Mouse (Mus musculus) heart, embryonic 10.5 days (tissue): ENCODE measurements at regions not wholly inside any gene's neighbourhood (a gene's known extent, or its start where the extent isn't known, plus 50 kb on each side); places are given as distances from the start of the nearest gene placed in this dataset.

ENCODE experiments used
- DNase-seq: peaks from one replicate; pipeline ENCODE4 v3.0.0-alpha.2; 2017; ENCODE audit warnings: low spot score
- H3K27ac ChIP-seq: fragments of 300-500 bp; sonication (generic); 2 replicates; pipeline ENCODE4 v1.5.1; 2016; ENCODE audit warnings: mild to moderate bottlenecking
- H3K27me3 ChIP-seq: fragments of 300-500 bp; sonication (generic); 2 replicates; pipeline ENCODE4 v1.6.1; 2016; ENCODE audit warnings: mild to moderate bottlenecking; ENCODE audit not compliant: poor library complexity, insufficient read depth, severe bottlenecking
- H3K36me3 ChIP-seq: fragments of 300-500 bp; sonication (generic); 2 replicates; pipeline ENCODE4 v1.6.1; 2016; ENCODE audit warnings: mild to moderate bottlenecking, moderate library complexity
- H3K4me1 ChIP-seq: fragments of 300-500 bp; sonication (generic); 2 replicates; pipeline ENCODE4 v1.6.1; 2016; ENCODE audit warnings: mild to moderate bottlenecking
- H3K4me3 ChIP-seq: fragments of 300-500 bp; sonication (generic); 2 replicates; pipeline ENCODE4 v1.5.1; 2016; ENCODE audit warnings: mild to moderate bottlenecking, moderate library complexity
- H3K9me3 ChIP-seq: fragments of 300-500 bp; sonication (generic); 2 replicates; pipeline ENCODE4 v1.6.1; 2016; ENCODE audit warnings: mild to moderate bottlenecking, moderate library complexity
- WGBS: fragments of 180-500 bp; shearing (Covaris S2); methylation state at CpG from one replicate; pipeline ENCODE4 v1.1.7; 2016; 5-methylcytosine and 5-hydroxymethylcytosine counted together

- no peak overlapping the region for H3K27ac ChIP-seq
- H3K4me3 ChIP-seq: no peak overlapping the region
- H3K27me3 ChIP-seq: no peaks in the 10 kb centered on the region
- no peak for DNase-seq
- H3K36me3 ChIP-seq: no peaks in the 10 kb centered on the region
- no peaks in the 10 kb centered on the region for H3K9me3 ChIP-seq
- 85% methylated on average over 1 of the region's 1 CpGs for WGBS
- no peaks in the 10 kb centered on the region for H3K4me1 ChIP-seq
Measured at GRCm38 (mm10) chr11:45058658-45059057, 441.5 kb downstream of the Ebf1 start.

DNA sequence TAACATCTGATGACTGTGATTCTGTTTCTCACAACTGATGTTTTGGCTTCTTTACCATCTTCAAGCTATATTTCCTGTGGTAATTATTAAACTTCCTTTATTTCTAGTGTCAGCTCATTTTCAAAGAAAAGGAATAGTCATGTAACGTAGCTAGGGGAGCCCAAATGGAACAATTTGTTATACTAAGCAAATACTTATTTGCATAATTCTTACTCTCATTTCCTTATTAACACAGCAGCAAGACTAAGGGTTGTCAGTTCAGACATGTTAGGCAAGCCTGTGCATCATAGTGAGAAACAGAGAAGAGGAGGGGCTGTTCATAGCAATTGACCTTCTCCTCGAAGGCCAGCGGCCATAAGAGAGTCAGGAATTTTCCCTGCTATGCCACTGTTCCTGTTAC lies 449.5 kb downstream of the Ebf1 start:
- H3K27ac ChIP-seq: no peak overlapping the region
- H3K4me3 ChIP-seq: no peak overlapping the region
- no peaks in the 10 kb centered on the region for H3K9me3 ChIP-seq
- 73% methylated on average over 3 of the region's 3 CpGs for WGBS
- H3K27me3 ChIP-seq: no peaks in the 10 kb centered on the region
- DNase-seq: no peak
- no peaks in the 10 kb centered on the region for H3K4me1 ChIP-seq
- no peaks in the 10 kb centered on the region for H3K36me3 ChIP-seq

DNA sequence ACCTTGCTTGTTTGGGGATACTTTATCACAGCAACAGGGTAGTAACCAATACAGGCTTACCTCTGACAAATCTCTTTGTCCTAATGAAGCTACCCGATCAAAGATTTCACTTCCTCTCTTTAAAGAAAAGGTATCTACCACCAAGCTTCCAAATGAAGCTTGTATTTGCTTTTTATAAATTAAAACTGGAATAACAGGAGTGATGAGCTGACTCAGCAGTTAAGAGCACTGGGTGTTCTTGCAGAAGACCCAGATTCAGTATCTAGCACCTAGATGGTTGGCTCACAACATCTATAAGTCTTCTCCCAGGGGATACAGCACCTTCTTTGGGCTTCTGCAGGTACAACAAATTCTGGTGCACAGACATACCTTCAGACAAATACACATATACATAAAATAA lies 453.2 kb downstream of the Ebf1 start:
- no peak overlapping the region for H3K4me3 ChIP-seq
- no peaks in the 10 kb centered on the region for H3K36me3 ChIP-seq
- H3K27ac ChIP-seq: no peak overlapping the region
- H3K9me3 ChIP-seq: no peaks in the 10 kb centered on the region
- no peaks in the 10 kb centered on the region for H3K4me1 ChIP-seq
- no peaks in the 10 kb centered on the region for H3K27me3 ChIP-seq
- DNase-seq: no peak
- 71% methylated on average over 1 of the region's 1 CpGs for WGBS

DNA sequence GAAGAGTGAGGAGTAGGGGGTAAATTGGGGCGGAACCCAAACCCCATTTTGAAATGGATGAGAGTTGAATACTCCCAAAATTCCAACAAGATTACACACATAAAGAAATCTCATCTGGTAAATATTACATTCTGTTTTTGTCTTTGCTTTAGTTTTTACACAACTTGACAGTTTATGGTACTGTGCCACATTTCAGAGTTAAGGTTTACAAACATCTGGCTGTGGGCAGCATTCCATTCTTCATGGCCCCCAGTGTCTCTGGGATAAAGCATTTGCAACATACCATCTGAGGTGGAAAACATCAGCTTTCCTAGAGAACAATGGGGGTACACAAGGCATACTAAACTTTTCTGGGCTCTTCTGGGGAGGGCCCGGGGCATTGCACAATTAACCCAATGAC lies 454.1 kb downstream of the Ebf1 start:
- H3K9me3 ChIP-seq: no peaks in the 10 kb centered on the region
- 92% methylated on average over 2 of the region's 2 CpGs for WGBS
- H3K4me1 ChIP-seq: no peaks in the 10 kb centered on the region
- H3K27me3 ChIP-seq: no peaks in the 10 kb centered on the region
- H3K4me3 ChIP-seq: no peak overlapping the region
- no peak for DNase-seq
- H3K36me3 ChIP-seq: no peaks in the 10 kb centered on the region
- no peak overlapping the region for H3K27ac ChIP-seq

- H3K27me3 ChIP-seq: no peaks in the 10 kb centered on the region
- no peak for DNase-seq
- 85% methylated on average over 4 of the region's 4 CpGs for WGBS
- H3K4me3 ChIP-seq: no peak overlapping the region
- H3K27ac ChIP-seq: no peak overlapping the region
- no peaks in the 10 kb centered on the region for H3K4me1 ChIP-seq
- H3K9me3 ChIP-seq: no peaks in the 10 kb centered on the region
- H3K36me3 ChIP-seq: no peaks in the 10 kb centered on the region
Measured at GRCm38 (mm10) chr11:45084506-45085037, 467.5 kb downstream of the Ebf1 start.

DNA sequence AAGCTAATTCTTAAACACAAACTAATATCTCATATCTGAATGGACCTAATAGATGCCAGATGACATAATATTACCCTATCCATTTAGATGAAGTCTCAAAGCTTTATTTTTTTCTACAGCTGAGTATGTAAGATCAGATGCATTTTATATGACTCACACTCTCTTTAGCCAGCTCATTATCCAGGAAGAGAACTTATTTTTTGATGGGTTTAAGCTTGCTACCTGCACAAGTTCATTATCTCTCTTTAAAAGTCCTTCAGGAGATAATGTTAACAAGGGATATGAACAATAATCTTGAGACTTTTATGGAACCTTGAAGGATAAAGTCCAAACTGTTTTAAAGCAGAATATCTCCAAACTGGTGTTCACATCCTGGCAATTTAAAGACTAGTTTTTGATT lies 468.0 kb downstream of the Ebf1 start:
- H3K27me3 ChIP-seq: no peaks in the 10 kb centered on the region
- no peak overlapping the region for H3K27ac ChIP-seq

DNA sequence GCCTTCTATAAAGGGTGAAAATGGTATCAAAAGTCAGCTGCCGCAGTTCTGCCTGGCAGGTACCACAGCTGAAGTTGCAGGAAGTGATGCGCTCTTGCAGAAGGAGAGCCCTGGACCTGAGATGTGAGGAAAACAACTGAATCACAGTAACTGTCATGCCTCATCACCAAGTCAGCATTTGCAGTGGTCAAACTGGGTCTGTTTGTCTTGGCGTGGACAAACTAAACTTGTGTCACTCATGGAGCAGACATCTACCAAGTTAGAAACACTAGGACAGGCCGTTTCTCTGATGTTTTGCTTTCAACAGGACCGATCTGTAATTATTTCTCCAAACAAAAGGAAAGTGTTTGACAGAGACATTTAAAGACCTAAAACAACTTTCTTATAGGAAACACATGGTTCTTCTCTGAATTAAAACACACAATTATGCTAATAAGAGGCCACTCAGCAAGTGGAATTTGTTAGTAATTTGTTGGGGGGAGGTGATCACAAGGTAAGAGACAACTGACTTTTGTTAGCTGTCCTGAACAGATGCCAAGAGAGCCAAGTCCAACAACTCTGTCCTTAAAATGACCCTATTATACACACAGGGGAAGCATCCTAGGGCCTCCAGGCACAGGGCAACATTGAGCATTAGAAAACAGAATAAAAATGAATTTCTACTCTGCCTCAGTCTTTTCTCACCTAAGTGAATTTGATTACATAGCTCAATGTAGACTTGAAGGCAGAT lies 470.2 kb downstream of the Ebf1 start:
- no peak overlapping the region for H3K4me3 ChIP-seq
- H3K27me3 ChIP-seq: no peaks in the 10 kb centered on the region
- DNase-seq: no peak
- 68% methylated on average over 5 of the region's 5 CpGs for WGBS
- no peak overlapping the region for H3K27ac ChIP-seq
- H3K36me3 ChIP-seq: no peaks in the 10 kb centered on the region
- H3K4me1 ChIP-seq: no peaks in the 10 kb centered on the region
- H3K9me3 ChIP-seq: no peaks in the 10 kb centered on the region

More for the DNA sequence above, 468.0 kb downstream of the Ebf1 start:
- Histone ChIP-seq H3K9me3 (no peaks in the 10 kb centered on the region), H3K36me3 (no peaks in the 10 kb centered on the region), H3K4me1 (no peaks in the 10 kb centered on the region), H3K4me3 (no peak overlapping the region)
- no peak for DNase-seq

DNA sequence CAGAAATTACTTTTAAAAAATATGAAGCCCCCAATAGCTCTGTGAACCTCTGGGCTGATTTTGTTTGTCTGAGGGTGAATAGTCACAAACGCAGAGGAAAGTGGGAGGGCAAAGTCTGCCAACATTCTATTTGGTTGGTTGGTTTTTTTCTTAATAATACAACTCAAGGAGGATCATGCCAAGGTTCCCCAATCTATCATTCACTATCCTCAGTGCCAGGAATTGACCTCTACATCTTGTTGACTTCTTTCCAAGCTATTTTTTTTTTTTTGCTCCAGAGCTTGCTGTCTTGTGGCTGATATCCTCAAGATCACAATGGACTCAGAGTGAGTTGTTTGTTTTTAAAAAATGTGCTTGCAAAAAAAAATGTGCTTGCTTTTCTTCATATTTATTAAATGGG lies 471.2 kb downstream of the Ebf1 start:
- no peak for DNase-seq
- no peaks in the 10 kb centered on the region for H3K9me3 ChIP-seq
- H3K27me3 ChIP-seq: no peaks in the 10 kb centered on the region
- no peak overlapping the region for H3K4me3 ChIP-seq
- 79% methylated on average over 1 of the region's 1 CpGs for WGBS
- no peaks in the 10 kb centered on the region for H3K36me3 ChIP-seq
- H3K4me1 ChIP-seq: no peaks in the 10 kb centered on the region
- no peak overlapping the region for H3K27ac ChIP-seq

GRCm38 (mm10) chr11:45089561-45089960 lies 472.4 kb downstream of the Ebf1 start:
- WGBS: 64% methylated on average over 3 of the region's 3 CpGs
- DNase-seq: no peak
- no peaks in the 10 kb centered on the region for H3K9me3 ChIP-seq

DNA sequence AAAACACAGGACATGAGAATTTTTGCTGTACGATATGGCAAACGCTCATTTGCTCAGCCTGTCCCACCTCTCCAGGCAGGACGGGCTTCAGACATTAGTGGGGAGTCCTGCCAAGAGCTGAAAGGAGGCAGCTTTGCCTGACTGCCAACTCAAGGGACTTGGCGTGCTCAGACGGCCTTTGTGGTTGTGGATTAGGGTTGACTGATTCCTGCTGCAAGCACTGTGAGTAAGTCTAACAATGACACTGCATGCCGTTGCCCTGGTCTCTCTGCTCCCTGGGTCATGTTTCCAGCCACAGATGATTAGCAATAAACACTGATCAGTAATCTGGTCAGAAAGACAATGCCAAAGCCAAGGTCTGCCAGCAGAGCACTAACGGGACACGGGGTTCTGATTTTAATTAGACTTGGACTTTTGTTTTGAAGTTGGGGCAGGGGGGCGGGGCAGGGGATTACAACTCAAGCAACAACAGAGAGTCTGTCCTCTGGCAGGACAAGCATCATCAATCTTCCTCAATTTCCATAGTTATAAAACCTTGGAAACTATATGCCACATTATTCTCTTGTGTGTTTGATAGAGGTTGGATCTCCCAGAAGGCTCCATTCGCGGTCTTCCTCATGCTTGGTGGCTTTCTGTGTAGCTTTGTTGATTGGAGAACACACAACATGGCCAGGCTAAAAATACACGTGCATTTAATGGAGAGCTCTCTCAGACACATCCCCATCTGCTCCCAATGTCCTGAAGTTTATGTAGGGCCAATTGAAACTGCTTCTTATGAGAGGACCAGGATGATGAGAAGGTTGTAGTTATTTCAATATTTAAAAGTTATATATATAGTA lies 486.6 kb downstream of the Ebf1 start:
- 76% methylated on average over 12 of the region's 12 CpGs for WGBS
- Histone ChIP-seq H3K9me3 (no peaks in the 10 kb centered on the region), H3K27me3 (no peaks in the 10 kb centered on the region), H3K4me3 (no peak overlapping the region), H3K27ac (no peak overlapping the region), H3K36me3 (no peaks in the 10 kb centered on the region), H3K4me1 (no peaks in the 10 kb centered on the region)
- DNase-seq: no peak

More at GRCm38 (mm10) chr11:45089561-45089960, 472.4 kb downstream of the Ebf1 start:
- Histone ChIP-seq H3K4me1 (no peaks in the 10 kb centered on the region), H3K36me3 (no peaks in the 10 kb centered on the region), H3K27ac (no peak overlapping the region), H3K27me3 (no peaks in the 10 kb centered on the region), H3K4me3 (no peak overlapping the region)

DNA sequence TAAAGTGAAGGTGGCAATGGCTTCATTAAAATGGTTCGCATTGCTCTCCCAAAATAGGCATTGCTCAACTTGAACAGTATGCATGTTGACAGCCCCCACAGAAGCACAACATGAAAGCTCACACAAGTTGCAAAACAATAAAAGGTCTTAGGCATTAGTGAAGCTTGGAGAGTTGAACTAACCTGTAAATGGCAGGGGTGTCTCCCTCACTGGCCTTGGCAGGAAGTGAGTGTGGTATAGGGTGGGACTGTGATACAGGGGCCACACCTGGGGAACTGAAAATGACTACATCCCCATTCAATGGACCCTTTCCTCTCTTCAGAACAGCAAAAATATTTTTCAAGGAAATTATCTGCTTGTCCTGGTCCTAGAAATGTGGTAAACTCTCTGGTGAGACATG lies 499.6 kb downstream of the Ebf1 start:
- no peak overlapping the region for H3K4me3 ChIP-seq
- WGBS: 90% methylated on average over 1 of the region's 1 CpGs

DNA sequence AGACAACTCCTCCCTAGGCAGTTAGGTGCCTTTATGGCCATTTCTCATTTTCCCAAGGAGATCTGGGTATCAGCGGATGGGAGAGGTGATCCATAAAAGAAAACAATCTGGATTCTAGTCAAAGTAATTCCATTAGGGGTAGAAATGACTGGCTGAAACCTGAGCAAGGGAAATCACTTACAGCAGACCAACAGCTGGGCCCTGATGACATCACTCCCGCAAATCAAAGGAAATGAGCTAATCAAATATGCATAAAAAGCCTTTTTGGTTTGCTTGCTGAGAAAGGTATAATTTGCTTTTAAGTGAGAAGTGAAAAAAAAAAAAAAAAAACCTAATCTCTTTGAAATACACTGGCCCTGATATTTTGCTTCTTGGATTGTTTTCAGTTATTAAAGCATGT lies 506.2 kb downstream of the Ebf1 start:
- DNase-seq: no peak

More for the DNA sequence above, 499.6 kb downstream of the Ebf1 start:
- H3K9me3 ChIP-seq: no peaks in the 10 kb centered on the region
- H3K36me3 ChIP-seq: no peaks in the 10 kb centered on the region
- H3K27me3 ChIP-seq: no peaks in the 10 kb centered on the region
- no peaks in the 10 kb centered on the region for H3K4me1 ChIP-seq
- no peak overlapping the region for H3K27ac ChIP-seq
- DNase-seq: no peak

GRCm38 (mm10) chr11:45136781-45137180 lies 519.7 kb downstream of the Ebf1 start:
- WGBS: 70% methylated on average over 2 of the region's 2 CpGs
- DNase-seq: no peak
- H3K27ac ChIP-seq: no peak overlapping the region
- no peaks in the 10 kb centered on the region for H3K4me1 ChIP-seq
- no peaks in the 10 kb centered on the region for H3K36me3 ChIP-seq
- no peak overlapping the region for H3K4me3 ChIP-seq
- no peaks in the 10 kb centered on the region for H3K27me3 ChIP-seq
- H3K9me3 ChIP-seq: no peaks in the 10 kb centered on the region

More for the DNA sequence above, 506.2 kb downstream of the Ebf1 start:
- Histone ChIP-seq H3K36me3 (no peaks in the 10 kb centered on the region), H3K4me1 (no peaks in the 10 kb centered on the region), H3K27ac (no peak overlapping the region), H3K4me3 (no peak overlapping the region), H3K27me3 (no peaks in the 10 kb centered on the region), H3K9me3 (no peaks in the 10 kb centered on the region)
- 71% methylated on average over 2 of the region's 2 CpGs for WGBS
